Mouse (Mus musculus) thymus, postnatal 4 days (tissue): ENCODE results near the gene Nudt9.

ENCODE experiments used
- DNase-seq: peaks from one replicate; pipeline ENCODE4 v3.0.0; 2021

Gene Nudt9

GRCm38 (mm10) chr5:104080736-104081135, 34.6 kb downstream of the Nudt9 start:
- no peak for DNase-seq

- no peak for DNase-seq
These were observed 39.3 kb downstream of the Nudt9 start for GRCm38 (mm10) chr5:104085366-104085765.

- DNase-seq, result no peak
These were observed 43.6 kb downstream of the Nudt9 start for GRCm38 (mm10) chr5:104089751-104090150.

GRCm38 (mm10) chr5:104095416-104096077, 49.4 kb downstream of the Nudt9 start:
- no peak for DNase-seq

GRCm38 (mm10) chr5:104096078-104096938, 50.2 kb downstream of the Nudt9 start:
- no peak for DNase-seq

GRCm38 (mm10) chr5:104101678-104102531, 55.8 kb downstream of the Nudt9 start:
- no peak for DNase-seq

GRCm38 (mm10) chr5:104103171-104103570, 57.1 kb downstream of the Nudt9 start:
- no peak for DNase-seq

GRCm38 (mm10) chr5:104104111-104104510, 58.0 kb downstream of the Nudt9 start:
- no peak for DNase-seq

- no peak for DNase-seq
These were observed 62.2 kb downstream of the Nudt9 start for GRCm38 (mm10) chr5:104108127-104108875.

GRCm38 (mm10) chr5:104108879-104109369, 62.8 kb downstream of the Nudt9 start:
- DNase-seq, result no peak

GRCm38 (mm10) chr5:104109516-104109915, 63.4 kb downstream of the Nudt9 start:
- DNase-seq, result no peak

- no peak for DNase-seq
These were observed 64.2 kb downstream of the Nudt9 start for GRCm38 (mm10) chr5:104110171-104110920.

- DNase-seq, result no peak
These were observed 65.9 kb downstream of the Nudt9 start for GRCm38 (mm10) chr5:104112016-104112415.

GRCm38 (mm10) chr5:104112511-104112910, 66.4 kb downstream of the Nudt9 start:
- no peak for DNase-seq

GRCm38 (mm10) chr5:104113491-104114172, 67.5 kb downstream of the Nudt9 start, which contains the start of gene Sparcl1:
Gene Sparcl1 (minus strand): TSS chr5:104113733.
- DNase-seq, result no peak
